Mouse (Mus musculus) thymus, postnatal 10 days (tissue): ENCODE measurements around the gene Ang2.

Source experiments
- DNase-seq, 2 experiments: peaks; one replicate each; pipeline ENCODE4 v3.0.0; 2021; ENCODE audit warnings: low spot score in 2 of 2

The Ang2 gene

GRCm38 (mm10) chr14:51152249-51152870, 46.6 kb downstream of the Ang2 start:
- no peak for DNase-seq

GRCm38 (mm10) chr14:51150206-51150831, 48.6 kb downstream of the Ang2 start:
- DNase-seq = no peak

GRCm38 (mm10) chr14:51149164-51149563, 49.8 kb downstream of the Ang2 start:
- no peak for DNase-seq

- no peak for DNase-seq
These were observed 50.9 kb downstream of the Ang2 start for GRCm38 (mm10) chr14:51148006-51148405.

- DNase-seq = no peak
These were observed 52.3 kb downstream of the Ang2 start, which contains the start of gene Rnase1 for GRCm38 (mm10) chr14:51146685-51147084. Gene Rnase1, minus strand, starts transcription at chr14:51146785.

- no peak for DNase-seq
These were observed 53.4 kb downstream of the Ang2 start for GRCm38 (mm10) chr14:51145521-51145920.
